Mouse (Mus musculus) thymus, postnatal 0 days (tissue): ENCODE measurements around the gene Mtmr10. TPM values are rescaled to one million over a fixed set of nuclear protein-coding genes. Genes with fewer than 3 reads are reported as not detected.
A peak's percentile ranks its signal among the peaks of the same experiment; 100 is the strongest.

Source experiments
- DNase-seq: peaks from one replicate; pipeline ENCODE4 v3.0.0-alpha.2; 2015; ENCODE audit warnings: low spot score
- polyA plus RNA-seq: library from polyadenylated mRNA; unstranded; fragments of >200 nt; fragmentation: Nextera tagmentation; extraction: Ambion mirVana; gene quantifications from 2 replicates; pipeline ENCODE4 v1.2.1, GENCODE M21; 2015

The Mtmr10 gene
- polyA plus RNA-seq, result 8.1 and 9.4 TPM in 2 replicates

- peak; percentile 96 for DNase-seq
Measured at GRCm38 (mm10) chr7:64287414-64288091, at the start of gene Mtmr10. TSS of gene Mtmr10 (plus strand) at chr7:64287653.

DNA sequence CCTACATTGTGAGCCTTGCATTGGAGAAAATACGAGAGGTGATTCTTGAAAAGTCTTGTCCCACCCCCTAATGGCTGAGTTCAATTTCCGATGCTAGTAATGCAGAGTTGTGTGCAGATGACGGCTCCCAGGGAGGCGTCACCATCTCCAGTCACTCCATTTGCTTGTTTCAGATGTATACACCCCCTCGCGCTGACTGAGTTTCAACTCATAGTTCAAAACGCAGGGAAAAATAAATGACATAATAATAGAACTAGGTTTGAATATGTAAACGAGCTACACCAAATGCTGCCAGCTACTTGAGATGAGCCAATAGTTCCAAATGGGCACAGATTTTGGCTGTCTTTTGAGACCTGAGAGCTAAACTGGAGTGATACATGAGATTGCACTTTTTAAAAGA lies 49.7 kb upstream of the Mtmr10 start:
- no peak for DNase-seq

- DNase-seq, result no peak
Measured at GRCm38 (mm10) chr7:64238410-64239086, 48.9 kb upstream of the Mtmr10 start.

DNA sequence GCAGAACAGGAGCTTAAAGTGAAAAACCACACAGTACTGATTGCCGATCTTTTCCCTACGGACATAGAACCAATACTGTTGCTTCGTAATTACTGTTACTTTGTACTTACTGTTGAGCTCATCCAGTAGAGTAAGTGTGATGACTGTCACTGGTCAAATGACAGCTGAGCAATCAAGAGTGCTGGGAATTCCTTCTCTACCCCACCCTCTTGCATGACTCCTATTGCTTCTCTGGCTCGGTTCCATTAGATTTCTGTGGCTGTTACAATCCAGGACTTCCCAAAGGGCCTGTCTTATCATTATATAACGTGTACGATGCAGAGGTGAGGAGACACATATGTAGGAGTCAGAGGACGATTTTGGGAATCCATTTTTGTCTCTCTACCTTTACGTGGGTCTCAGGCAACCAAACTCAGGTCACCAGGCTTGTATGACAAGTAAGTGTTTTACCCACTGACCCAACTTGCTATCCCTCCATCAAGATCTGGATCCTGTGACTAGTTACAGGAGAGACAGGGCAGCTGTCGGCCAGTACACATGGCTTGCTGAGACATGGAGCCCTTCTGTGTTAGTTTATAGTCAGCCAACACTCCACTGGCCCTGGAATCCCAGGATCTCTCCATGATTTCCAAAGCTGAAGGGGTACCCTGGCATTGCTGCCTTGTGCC lies 48.2 kb upstream of the Mtmr10 start:
- DNase-seq, result no peak

DNA sequence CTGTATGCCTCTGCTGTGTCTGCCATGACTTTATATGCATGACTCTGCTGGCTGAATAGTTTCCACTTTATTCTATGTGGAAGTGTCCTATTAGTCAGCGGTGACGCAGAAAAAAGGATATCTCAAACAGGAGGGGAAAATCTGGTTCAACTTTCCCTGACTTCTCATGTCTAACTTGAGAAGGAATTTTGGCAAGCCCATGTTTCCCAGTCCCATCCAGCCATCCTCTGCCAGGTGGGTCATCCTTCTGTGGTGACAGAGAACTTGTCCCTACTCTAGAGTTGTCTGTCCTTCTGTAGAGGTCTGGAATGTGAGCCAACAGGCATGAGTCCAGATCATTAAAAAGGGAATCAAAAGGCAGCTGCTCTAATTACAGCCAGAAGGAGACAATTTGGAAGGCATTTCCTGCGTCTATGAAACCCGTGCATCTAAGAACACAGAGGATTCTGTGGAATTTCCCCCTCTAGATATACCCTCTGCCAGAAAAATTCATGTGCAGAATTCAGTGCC lies 47.6 kb upstream of the Mtmr10 start:
- DNase-seq, result no peak

- no peak for DNase-seq
Measured at GRCm38 (mm10) chr7:64242424-64242823, 45.0 kb upstream of the Mtmr10 start.

- DNase-seq, result no peak
Measured at GRCm38 (mm10) chr7:64244371-64244770, 43.1 kb upstream of the Mtmr10 start.

- DNase-seq, result no peak
Measured at GRCm38 (mm10) chr7:64246713-64247112, 40.7 kb upstream of the Mtmr10 start.

GRCm38 (mm10) chr7:64248352-64248751 lies 39.1 kb upstream of the Mtmr10 start:
- no peak for DNase-seq

DNA sequence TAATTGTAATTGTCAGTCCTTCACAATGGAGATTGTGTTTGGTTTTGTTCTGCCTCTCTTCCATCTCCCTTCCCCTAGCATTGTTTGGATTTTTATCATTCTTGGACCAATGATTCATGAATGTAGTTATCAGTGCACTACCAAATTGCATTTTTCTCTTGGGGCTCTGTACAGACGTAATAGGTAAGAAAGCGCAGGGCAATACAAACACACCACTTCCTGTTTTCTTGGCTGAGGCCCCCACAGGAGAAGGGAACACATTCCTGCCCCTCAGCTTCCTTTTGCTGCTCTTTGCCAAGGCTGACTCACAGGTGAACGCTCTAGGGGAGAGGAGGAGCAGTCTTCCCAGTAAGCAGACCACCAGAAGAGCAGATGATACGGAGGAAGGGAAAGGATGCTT lies 37.7 kb upstream of the Mtmr10 start:
- DNase-seq, result no peak

DNA sequence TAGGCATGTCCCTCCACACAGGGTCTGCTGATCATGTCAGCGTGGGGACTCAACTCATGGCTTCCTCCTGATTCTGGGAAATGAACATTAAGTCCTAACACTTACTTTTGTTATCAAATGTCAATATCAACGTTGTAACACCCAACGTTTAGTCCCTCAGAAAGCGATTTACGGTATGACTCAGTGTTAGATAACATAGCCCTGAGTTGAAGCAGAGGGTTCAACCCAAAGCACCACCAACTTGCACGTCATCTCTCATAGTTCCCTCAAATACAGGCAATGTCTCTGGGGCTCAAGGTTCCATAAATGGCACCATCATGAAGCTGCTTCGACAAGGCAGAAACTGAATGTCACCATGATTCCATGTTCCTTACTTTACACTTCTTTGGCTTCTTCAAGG lies 37.0 kb upstream of the Mtmr10 start:
- no peak for DNase-seq

- DNase-seq, result no peak
Measured at GRCm38 (mm10) chr7:64253736-64254135, 33.7 kb upstream of the Mtmr10 start.

GRCm38 (mm10) chr7:64265502-64266279 lies 21.8 kb upstream of the Mtmr10 start:
- DNase-seq, result no peak

GRCm38 (mm10) chr7:64266587-64266986 lies 20.9 kb upstream of the Mtmr10 start:
- no peak for DNase-seq

GRCm38 (mm10) chr7:64271926-64272325 lies 15.5 kb upstream of the Mtmr10 start:
- DNase-seq, result no peak

GRCm38 (mm10) chr7:64275518-64275917 lies 11.9 kb upstream of the Mtmr10 start:
- DNase-seq, result no peak

DNA sequence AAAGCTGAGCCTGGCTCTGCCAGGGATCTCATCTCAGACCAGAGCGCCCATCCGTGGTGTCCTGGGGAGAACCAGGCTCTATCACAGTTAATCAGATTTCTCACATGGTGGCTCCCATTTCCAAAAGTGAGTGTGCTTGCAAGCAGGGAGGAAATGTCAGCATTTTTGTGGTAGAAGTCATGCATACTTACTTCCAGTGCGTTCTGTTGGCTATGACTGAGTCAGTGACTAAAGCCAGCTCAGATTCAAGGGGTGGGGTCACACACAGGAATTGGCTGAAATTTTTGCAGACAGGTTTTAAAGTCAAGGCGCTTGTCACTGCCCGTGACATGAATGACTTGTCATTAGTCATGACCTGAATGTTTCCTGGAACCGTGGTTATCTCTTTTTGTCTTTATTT lies 10.5 kb upstream of the Mtmr10 start:
- DNase-seq, result no peak

DNA sequence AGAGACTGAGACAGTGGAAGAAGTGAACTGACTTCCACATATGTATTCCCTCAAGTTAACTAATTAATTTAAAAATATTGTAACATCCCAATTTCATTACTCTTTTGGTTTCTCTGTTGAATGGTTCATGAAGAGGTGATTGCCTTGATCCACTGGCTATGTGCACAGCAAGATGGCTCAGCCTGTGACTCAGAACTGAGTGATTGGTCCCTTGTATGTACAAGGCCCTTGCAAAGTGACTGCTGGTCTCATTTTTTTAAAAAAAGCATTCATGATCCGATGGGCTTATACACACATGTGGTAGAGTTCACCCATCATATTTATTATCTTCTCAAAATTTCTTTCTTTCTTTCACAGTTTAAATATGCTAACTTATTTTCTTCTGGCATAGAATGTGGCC lies 8.9 kb upstream of the Mtmr10 start:
- DNase-seq, result no peak

DNA sequence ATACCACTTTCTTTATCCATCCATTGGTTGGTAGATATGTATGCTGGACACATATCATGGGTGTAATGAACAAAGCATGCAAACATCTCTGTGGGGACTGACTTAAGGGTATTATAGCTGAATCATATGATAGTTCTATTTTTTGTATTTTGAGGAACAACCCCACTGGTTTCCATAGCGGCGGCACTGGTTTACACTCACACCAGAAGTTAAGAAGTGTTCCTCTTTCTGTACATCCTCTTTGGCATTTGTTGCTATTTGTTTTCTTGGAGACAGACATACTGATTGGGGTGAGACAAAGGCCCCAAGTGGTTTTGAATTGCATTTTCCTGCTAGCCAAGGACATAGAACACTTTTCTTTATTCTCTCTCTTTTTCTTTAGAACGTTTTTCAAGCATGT lies 7.9 kb upstream of the Mtmr10 start:
- no peak for DNase-seq

- DNase-seq, result no peak
Measured at GRCm38 (mm10) chr7:64286566-64286965, 887 bp upstream of the Mtmr10 start.

DNA sequence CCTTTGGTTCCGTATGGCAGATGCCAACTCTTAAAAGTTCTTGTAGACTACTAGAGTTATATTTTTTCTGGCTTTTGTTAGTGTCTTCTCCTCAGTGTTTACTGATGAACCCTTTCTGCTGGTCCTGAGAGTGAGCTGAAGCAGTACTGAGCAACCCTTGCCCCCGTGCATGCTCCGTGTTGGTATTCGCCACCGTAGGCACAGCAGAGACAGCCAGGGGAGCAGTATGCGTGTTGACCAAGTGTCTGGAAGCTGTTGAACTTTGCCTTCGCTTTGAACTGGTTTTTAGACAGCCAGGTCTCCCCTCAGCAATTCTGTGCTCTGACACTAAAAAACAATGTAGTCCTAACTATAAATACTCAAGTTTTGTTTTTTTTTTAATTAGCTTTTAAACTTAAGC lies 2.0 kb downstream of the Mtmr10 start:
- no peak for DNase-seq

GRCm38 (mm10) chr7:64290431-64290830 lies 3.0 kb downstream of the Mtmr10 start:
- DNase-seq, result no peak
